Comparison of ENCODE assay signal across 10 mouse cellular contexts in genomic region chr2:51467027-51467694, GRCm38 (mm10).
DNase-seq lines count a peak whose midpoint lies in the region; ATAC-seq and TF ChIP-seq lines count a peak whose summit lies in the region.
"Had no signal": no experiment of that assay in that cellular context is flagged by ENCODE, and none has a peak within 500 bp of the region (broad histone marks: within the 10 kb centered on the region; RNA-seq: fewer than 3 reads in every experiment).

No protein-coding gene starts in this region.

- DNase-seq in lung, embryonic 14.5 days: peak; percentile 10
- DNase-seq in lung, postnatal 25 days (ENCODE audit: low spot score): no peak
- DNase-seq in adrenal gland, adult 18-20 months (ENCODE audit: low spot score in 2 of 2): peak; percentile 26 to 28
- peak; percentile 14 for DNase-seq in heart, adult 18-20 months
- peak; percentile 32 for DNase-seq in midbrain, embryonic 14.5 days
- DNase-seq: thymus, postnatal 36 days had no signal

- no peak for ATAC-seq in lung, embryonic 14.5 days (ENCODE audit: insufficient read depth)
- ATAC-seq in midbrain, embryonic 14.5 days (ENCODE audit: low FRiP score, low TSS enrichment): no peak
- no peak for ATAC-seq in megakaryocyte-erythroid progenitor cell, adult 5-6 weeks (replicated peaks; ENCODE audit: low FRiP score, low TSS enrichment, poor library complexity, severe bottlenecking)
- no peak for ATAC-seq in kidney, embryonic 14.5 days (ENCODE audit: low FRiP score, low TSS enrichment)

- no peaks in the 10 kb centered on the region for H3K36me3 ChIP-seq in lung, embryonic 14.5 days (ENCODE audit: insufficient read depth)
- no peaks in the 10 kb centered on the region for H3K36me3 ChIP-seq in midbrain, embryonic 14.5 days (ENCODE audit: control insufficient read depth, insufficient read depth, low read length)
- no peaks in the 10 kb centered on the region for H3K36me3 ChIP-seq in kidney, embryonic 14.5 days (ENCODE audit: control insufficient read depth, insufficient read depth, low read length)
- H3K36me3 ChIP-seq: G1E had no signal

- no peaks in the 10 kb centered on the region for H3K27me3 ChIP-seq in lung, embryonic 14.5 days (ENCODE audit: insufficient read depth, low read length)
- H3K27me3 ChIP-seq in midbrain, embryonic 14.5 days (ENCODE audit: control insufficient read depth, insufficient read depth, low read length): no peaks in the 10 kb centered on the region
- no peaks in the 10 kb centered on the region for H3K27me3 ChIP-seq in kidney, embryonic 14.5 days (ENCODE audit: control insufficient read depth, insufficient read depth, low read length)

- H3K9ac ChIP-seq in lung, embryonic 14.5 days: no peak overlapping the region
- H3K9ac ChIP-seq in midbrain, embryonic 14.5 days (replicated peaks; ENCODE audit: low read length): no peak overlapping the region
- no peak overlapping the region for H3K9ac ChIP-seq in kidney, embryonic 14.5 days (ENCODE audit: low read depth, low read length)

- no peak for TF ChIP-seq CTCF in lung, embryonic 14.5 days (IDR thresholded peaks at IDR 0.05; ENCODE audit: low read depth)

- no peaks in the 10 kb centered on the region for H3K4me1 ChIP-seq in lung, embryonic 14.5 days (ENCODE audit: insufficient read depth)
- no peaks in the 10 kb centered on the region for H3K4me1 ChIP-seq in midbrain, embryonic 14.5 days (ENCODE audit: control insufficient read depth, insufficient read depth, low read length)
- no peaks in the 10 kb centered on the region for H3K4me1 ChIP-seq in kidney, embryonic 14.5 days (ENCODE audit: control insufficient read depth, insufficient read depth, low read length)

- H3K27ac ChIP-seq in lung, embryonic 14.5 days (ENCODE audit: low read depth): no peak overlapping the region
- 0 out of 2 replicates have a peak overlapping the region, but pooled peaks have one; percentile 16 for H3K27ac ChIP-seq in midbrain, embryonic 14.5 days (replicated peaks; ENCODE audit: low read depth, low read length)
- no peak overlapping the region for H3K27ac ChIP-seq in kidney, embryonic 14.5 days (ENCODE audit: low read depth, low read length)

- no peak overlapping the region for H3K4me2 ChIP-seq in lung, embryonic 14.5 days
- H3K4me2 ChIP-seq in midbrain, embryonic 14.5 days (ENCODE audit: low read length): no peak overlapping the region
- H3K4me2 ChIP-seq in kidney, embryonic 14.5 days (replicated peaks; ENCODE audit: low read depth, low read length): no peak overlapping the region

- H3K9me3 ChIP-seq in lung, embryonic 14.5 days (ENCODE audit: low read depth, low read length): no peaks in the 10 kb centered on the region
- no peaks in the 10 kb centered on the region for H3K9me3 ChIP-seq in midbrain, embryonic 14.5 days (ENCODE audit: control insufficient read depth, low read length)
- H3K9me3 ChIP-seq in kidney, embryonic 14.5 days (ENCODE audit: control insufficient read depth, low read length): no peaks in the 10 kb centered on the region

- WGBS in lung, embryonic 14.5 days: 63% methylated on average over 7 of the region's 7 CpGs
- 77% methylated on average over 7 of the region's 7 CpGs for WGBS in midbrain, embryonic 14.5 days
- 78% methylated on average over 7 of the region's 7 CpGs for WGBS in kidney, embryonic 14.5 days

- H3K4me3 ChIP-seq in lung, embryonic 14.5 days (ENCODE audit: low read depth, low read length): no peak overlapping the region
- H3K4me3 ChIP-seq in midbrain, embryonic 14.5 days (replicated peaks; ENCODE audit: low read depth, low read length): no peak overlapping the region
- no peak overlapping the region for H3K4me3 ChIP-seq in kidney, embryonic 14.5 days (ENCODE audit: low read length)
- H3K4me3 ChIP-seq: myocyte had no signal
